Mouse (Mus musculus): ENCODE results near the gene Ccdc162. TPM values are rescaled to one million over a fixed set of nuclear protein-coding genes. Genes with fewer than 3 reads are reported as not detected.

The Ccdc162 gene
- polyA plus RNA-seq, 1 experiment from 2014 or later, result 0.36 TPM

DNA sequence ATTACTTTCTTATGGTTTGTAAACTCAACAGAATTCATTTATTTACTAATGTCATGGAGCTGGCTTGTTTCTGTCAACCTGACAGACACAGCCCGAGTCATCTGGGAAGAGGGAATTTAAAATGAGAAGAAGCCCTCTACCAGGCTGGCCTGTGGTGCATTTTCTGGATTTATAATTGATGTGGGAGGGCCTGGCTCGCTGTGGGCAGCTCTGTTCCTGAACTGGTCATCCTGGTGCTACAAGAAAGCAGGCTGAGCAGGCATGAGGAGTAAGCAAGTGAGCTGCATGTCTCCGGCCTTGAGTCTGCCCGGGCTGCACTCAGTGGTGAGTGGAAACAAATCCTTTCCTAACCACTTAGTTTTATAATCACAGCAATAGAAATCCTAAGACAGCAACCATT, 27.6 kb upstream of the Ccdc162 start:
- 82% methylated on average over 4 of the region's 4 CpGs for WGBS
- H3K4me1 ChIP-seq (ENCODE audit: insufficient read depth, low read length), result no peaks in the 10 kb centered on the region
- no peaks in the 10 kb centered on the region for H3K27me3 ChIP-seq (ENCODE audit: insufficient read depth, low read length)
- H3K27ac ChIP-seq (ENCODE audit: low read length), result no peak overlapping the region
- no peak overlapping the region for H3K4me3 ChIP-seq (ENCODE audit: low read length)
- H3K4me2 ChIP-seq (replicated peaks; ENCODE audit: low read depth, low read length), result no peak overlapping the region
- no peak for ATAC-seq (ENCODE audit: low FRiP score, low TSS enrichment)
- 0 out of 2 replicates have a peak, but pooled peaks cover 3% of the 10 kb centered on the region for H3K36me3 ChIP-seq (ENCODE audit: insufficient read depth, low read length)
- no peak overlapping the region for H3K9ac ChIP-seq (replicated peaks; ENCODE audit: low read length)
- H3K9me3 ChIP-seq (ENCODE audit: low read length), result no peaks in the 10 kb centered on the region

- H3K4me3 ChIP-seq (ENCODE audit: low read length), result no peak overlapping the region
- WGBS, result 82% methylated on average over 2 of the region's 2 CpGs
Measured at GRCm38 (mm10) chr10:41740221-41740620, 23.8 kb upstream of the Ccdc162 start.

GRCm38 (mm10) chr10:41737245-41737644, 20.8 kb upstream of the Ccdc162 start:
- H3K27ac ChIP-seq (ENCODE audit: low read length), result no peak overlapping the region
- no peak for ATAC-seq (ENCODE audit: low FRiP score, low TSS enrichment)
- no peaks in the 10 kb centered on the region for H3K4me1 ChIP-seq (ENCODE audit: insufficient read depth, low read length)
- H3K36me3 ChIP-seq (ENCODE audit: insufficient read depth, low read length), result peaks cover 12% of the 10 kb centered on the region; the same call in 1 of the 2 replicates
- 88% methylated on average over 16 of the region's 16 CpGs for WGBS
- no peaks in the 10 kb centered on the region for H3K27me3 ChIP-seq (ENCODE audit: insufficient read depth, low read length)
- no peak overlapping the region for H3K4me3 ChIP-seq (ENCODE audit: low read length)
- H3K9ac ChIP-seq (replicated peaks; ENCODE audit: low read length), result no peak overlapping the region
- no peaks in the 10 kb centered on the region for H3K9me3 ChIP-seq (ENCODE audit: low read length)
- no peak overlapping the region for H3K4me2 ChIP-seq (replicated peaks; ENCODE audit: low read depth, low read length)

More at GRCm38 (mm10) chr10:41740221-41740620, 23.8 kb upstream of the Ccdc162 start:
- H3K9me3 ChIP-seq (ENCODE audit: low read length), result no peaks in the 10 kb centered on the region
- no peak for ATAC-seq (ENCODE audit: low FRiP score, low TSS enrichment)
- no peak overlapping the region for H3K27ac ChIP-seq (ENCODE audit: low read length)
- H3K9ac ChIP-seq (replicated peaks; ENCODE audit: low read length), result no peak overlapping the region
- peaks cover 15% of the 10 kb centered on the region; the same call in 1 of the 2 replicates for H3K36me3 ChIP-seq (ENCODE audit: insufficient read depth, low read length)
- H3K4me2 ChIP-seq (replicated peaks; ENCODE audit: low read depth, low read length), result no peak overlapping the region
- H3K27me3 ChIP-seq (ENCODE audit: insufficient read depth, low read length), result no peaks in the 10 kb centered on the region
- H3K4me1 ChIP-seq (ENCODE audit: insufficient read depth, low read length), result no peaks in the 10 kb centered on the region

GRCm38 (mm10) chr10:41735398-41735797, 19.0 kb upstream of the Ccdc162 start:
- Histone ChIP-seq H3K27me3 (ENCODE audit: insufficient read depth, low read length) (no peaks in the 10 kb centered on the region), H3K4me1 (ENCODE audit: insufficient read depth, low read length) (no peaks in the 10 kb centered on the region), H3K36me3 (ENCODE audit: insufficient read depth, low read length) (peaks cover 12% of the 10 kb centered on the region; the same call in 1 of the 2 replicates), H3K27ac (ENCODE audit: low read length) (no peak overlapping the region), H3K9me3 (ENCODE audit: low read length) (no peaks in the 10 kb centered on the region), H3K4me2 (replicated peaks; ENCODE audit: low read depth, low read length) (no peak overlapping the region), H3K4me3 (ENCODE audit: low read length) (no peak overlapping the region), H3K9ac (replicated peaks; ENCODE audit: low read length) (no peak overlapping the region)
- ATAC-seq (ENCODE audit: low FRiP score, low TSS enrichment), result no peak
- WGBS, result 83% methylated on average over 6 of the region's 6 CpGs

DNA sequence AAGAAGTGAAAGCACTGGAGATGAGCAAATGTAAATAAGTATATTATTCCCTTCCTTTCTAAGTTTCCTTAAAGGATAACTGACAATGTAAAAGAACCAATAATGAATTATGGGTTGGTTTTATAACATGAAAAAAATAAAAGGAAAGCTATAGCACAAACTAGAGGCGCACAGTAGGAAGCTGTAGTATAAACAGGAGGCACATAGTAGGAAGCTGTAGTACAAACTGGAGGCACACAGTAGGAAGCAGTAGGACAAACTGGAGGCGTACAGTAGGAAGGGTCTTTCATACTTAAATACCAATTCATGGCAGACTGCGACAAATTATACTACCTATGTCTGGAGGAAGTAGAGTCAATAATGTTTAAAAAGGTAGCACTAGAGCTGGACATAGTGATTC, 16.8 kb upstream of the Ccdc162 start:
- H3K4me1 ChIP-seq (ENCODE audit: insufficient read depth, low read length), result no peaks in the 10 kb centered on the region
- no peak overlapping the region for H3K9ac ChIP-seq (replicated peaks; ENCODE audit: low read length)
- peaks cover 9% of the 10 kb centered on the region; the same call in 1 of the 2 replicates for H3K36me3 ChIP-seq (ENCODE audit: insufficient read depth, low read length)
- H3K9me3 ChIP-seq (ENCODE audit: low read length), result no peaks in the 10 kb centered on the region
- no peak overlapping the region for H3K27ac ChIP-seq (ENCODE audit: low read length)
- no peak for ATAC-seq (ENCODE audit: low FRiP score, low TSS enrichment)
- H3K27me3 ChIP-seq (ENCODE audit: insufficient read depth, low read length), result no peaks in the 10 kb centered on the region
- H3K4me3 ChIP-seq (ENCODE audit: low read length), result no peak overlapping the region
- H3K4me2 ChIP-seq (replicated peaks; ENCODE audit: low read depth, low read length), result no peak overlapping the region
- 96% methylated on average over 3 of the region's 3 CpGs for WGBS

DNA sequence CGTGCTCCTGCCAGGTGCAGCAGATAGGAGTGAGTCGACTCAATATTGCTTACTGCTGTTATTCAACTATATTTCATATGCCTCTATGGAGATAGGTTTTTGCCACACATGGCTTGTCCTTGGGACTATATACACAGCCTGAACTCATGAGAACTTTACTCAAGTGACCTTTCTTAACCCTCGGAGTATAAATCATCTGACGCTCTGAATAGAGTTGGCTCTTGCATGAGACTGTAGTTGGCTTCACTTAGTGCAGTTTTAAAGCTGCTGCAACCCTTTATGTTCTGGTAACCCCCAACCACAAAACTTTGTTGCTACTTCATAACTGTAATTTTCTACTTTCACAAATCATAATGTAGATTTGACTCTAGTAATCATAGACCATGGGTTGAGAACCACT, 15.5 kb upstream of the Ccdc162 start:
- Histone ChIP-seq H3K36me3 (ENCODE audit: insufficient read depth, low read length) (peaks cover 7% of the 10 kb centered on the region), H3K9ac (replicated peaks; ENCODE audit: low read length) (no peak overlapping the region), H3K4me2 (replicated peaks; ENCODE audit: low read depth, low read length) (no peak overlapping the region), H3K27ac (ENCODE audit: low read length) (no peak overlapping the region), H3K27me3 (ENCODE audit: insufficient read depth, low read length) (no peaks in the 10 kb centered on the region), H3K4me3 (ENCODE audit: low read length) (no peak overlapping the region), H3K4me1 (ENCODE audit: insufficient read depth, low read length) (no peaks in the 10 kb centered on the region), H3K9me3 (ENCODE audit: low read length) (0 out of 2 replicates have a peak, but pooled peaks cover 5% of the 10 kb centered on the region)
- WGBS, result 75% methylated on average over 4 of the region's 4 CpGs
- ATAC-seq (ENCODE audit: low FRiP score, low TSS enrichment), result no peak

DNA sequence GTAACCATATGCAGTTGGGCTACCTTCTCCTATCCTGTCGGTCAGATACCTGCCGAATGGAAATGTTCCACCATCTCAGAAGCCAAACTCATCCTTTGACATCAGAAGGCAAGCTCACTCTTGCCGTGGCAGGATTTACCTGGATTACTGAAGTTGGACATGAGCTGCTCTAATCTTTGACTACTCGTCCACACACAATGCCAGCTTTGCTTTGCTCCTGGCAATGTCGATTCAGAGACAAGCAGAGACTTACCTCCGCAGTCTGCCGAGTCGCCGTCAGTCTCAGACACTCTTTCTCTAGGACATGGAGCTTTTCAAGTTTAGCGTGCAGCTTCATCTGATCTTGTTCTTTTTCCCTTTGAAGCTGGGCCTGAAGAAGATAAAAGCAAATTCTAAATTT, 14.3 kb upstream of the Ccdc162 start:
- no peak overlapping the region for H3K9ac ChIP-seq (replicated peaks; ENCODE audit: low read length)
- H3K9me3 ChIP-seq (ENCODE audit: low read length), result 0 out of 2 replicates have a peak, but pooled peaks cover 5% of the 10 kb centered on the region
- H3K4me1 ChIP-seq (ENCODE audit: insufficient read depth, low read length), result no peaks in the 10 kb centered on the region
- H3K4me3 ChIP-seq (ENCODE audit: low read length), result no peak overlapping the region
- ATAC-seq (ENCODE audit: low FRiP score, low TSS enrichment), result no peak
- no peak overlapping the region for H3K4me2 ChIP-seq (replicated peaks; ENCODE audit: low read depth, low read length)
- no peak overlapping the region for H3K27ac ChIP-seq (ENCODE audit: low read length)
- no peaks in the 10 kb centered on the region for H3K27me3 ChIP-seq (ENCODE audit: insufficient read depth, low read length)
- WGBS, result 91% methylated on average over 10 of the region's 10 CpGs
- peaks cover 4% of the 10 kb centered on the region for H3K36me3 ChIP-seq (ENCODE audit: insufficient read depth, low read length)

DNA sequence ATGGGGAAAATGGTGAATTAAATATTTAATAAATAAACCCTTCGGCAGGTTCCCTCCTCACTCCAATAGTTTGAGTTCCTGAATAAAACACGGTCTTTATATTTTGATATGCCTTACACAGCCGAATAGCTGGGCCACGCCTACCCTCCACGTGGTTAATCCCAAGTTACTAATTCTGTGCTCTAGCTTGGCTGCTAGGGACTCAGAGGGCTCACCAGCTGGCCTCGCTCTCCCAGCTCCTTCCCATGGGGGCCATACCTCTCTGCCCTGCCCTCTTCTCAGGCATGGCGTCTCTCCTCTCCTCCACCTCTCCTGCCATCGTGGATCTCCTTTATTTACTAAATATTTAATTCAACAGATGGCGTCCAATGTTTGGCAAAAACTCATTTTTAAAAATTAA, 9.8 kb upstream of the Ccdc162 start:
- Histone ChIP-seq H3K4me1 (ENCODE audit: insufficient read depth, low read length) (no peaks in the 10 kb centered on the region), H3K4me2 (replicated peaks; ENCODE audit: low read depth, low read length) (no peak overlapping the region), H3K9ac (replicated peaks; ENCODE audit: low read length) (no peak overlapping the region), H3K4me3 (ENCODE audit: low read length) (no peak overlapping the region), H3K9me3 (ENCODE audit: low read length) (0 out of 2 replicates have a peak, but pooled peaks cover 5% of the 10 kb centered on the region), H3K27me3 (ENCODE audit: insufficient read depth, low read length) (no peaks in the 10 kb centered on the region), H3K27ac (ENCODE audit: low read length) (no peak overlapping the region), H3K36me3 (ENCODE audit: insufficient read depth, low read length) (peaks cover 11% of the 10 kb centered on the region)
- 88% methylated on average over 9 of the region's 9 CpGs for WGBS
- ATAC-seq (ENCODE audit: low FRiP score, low TSS enrichment), result no peak

- no peak overlapping the region for H3K4me3 ChIP-seq (ENCODE audit: low read length)
- peaks cover 8% of the 10 kb centered on the region; the same call in 1 of the 2 replicates for H3K36me3 ChIP-seq (ENCODE audit: insufficient read depth, low read length)
- H3K9ac ChIP-seq (replicated peaks; ENCODE audit: low read length), result no peak overlapping the region
- peaks cover 15% of the 10 kb centered on the region; the same call in 1 of the 2 replicates for H3K4me1 ChIP-seq (ENCODE audit: insufficient read depth, low read length)
- H3K4me2 ChIP-seq (replicated peaks; ENCODE audit: low read depth, low read length), result no peak overlapping the region
- ATAC-seq (ENCODE audit: low FRiP score, low TSS enrichment), result no peak
- WGBS, result 80% methylated on average over 9 of the region's 9 CpGs
- no peak overlapping the region for H3K27ac ChIP-seq (ENCODE audit: low read length)
- no peaks in the 10 kb centered on the region for H3K27me3 ChIP-seq (ENCODE audit: insufficient read depth, low read length)
- H3K9me3 ChIP-seq (ENCODE audit: low read length), result no peaks in the 10 kb centered on the region
Measured at GRCm38 (mm10) chr10:41719587-41719986, 3.2 kb upstream of the Ccdc162 start.

DNA sequence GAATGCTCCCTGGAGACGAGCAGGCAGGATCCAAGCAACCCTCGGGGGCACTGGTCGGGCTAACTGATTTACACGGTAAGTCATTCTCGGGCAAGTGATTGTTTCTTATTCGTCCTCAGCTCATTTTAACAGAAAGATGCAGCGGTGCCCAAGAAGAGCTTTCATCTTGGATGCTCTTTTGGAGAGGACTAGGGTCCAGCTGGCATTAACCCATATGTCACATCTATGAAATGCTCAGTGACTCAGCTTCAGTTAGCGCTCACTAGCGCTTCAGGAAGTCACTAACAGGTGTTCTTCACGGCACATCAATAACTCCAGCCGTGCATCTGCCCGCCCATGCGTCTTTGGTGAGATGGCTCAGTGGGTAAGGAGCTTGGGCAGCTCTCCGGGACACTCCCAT, 877 bp downstream of the Ccdc162 start:
- peaks cover 15% of the 10 kb centered on the region; the same call in 1 of the 2 replicates for H3K4me1 ChIP-seq (ENCODE audit: insufficient read depth, low read length)
- no peak overlapping the region for H3K4me3 ChIP-seq (ENCODE audit: low read length)
- H3K27me3 ChIP-seq (ENCODE audit: insufficient read depth, low read length), result no peaks in the 10 kb centered on the region
- no peaks in the 10 kb centered on the region for H3K9me3 ChIP-seq (ENCODE audit: low read length)
- H3K36me3 ChIP-seq (ENCODE audit: insufficient read depth, low read length), result no peaks in the 10 kb centered on the region
- WGBS, result 80% methylated on average over 14 of the region's 14 CpGs
- H3K9ac ChIP-seq (replicated peaks; ENCODE audit: low read length), result no peak overlapping the region
- ATAC-seq (ENCODE audit: low FRiP score, low TSS enrichment), result no peak
- H3K4me2 ChIP-seq (replicated peaks; ENCODE audit: low read depth, low read length), result no peak overlapping the region
- H3K27ac ChIP-seq (ENCODE audit: low read length), result no peak overlapping the region
